Mouse (Mus musculus) liver, adult 2 months (tissue): ENCODE measurements around the gene Olfr270.

Experiments
- CTCF ChIP-seq: fragments of 200-500 bp; IDR thresholded peaks from 2 replicates; pipeline ENCODE4 v1.5.1; 2011; ENCODE audit warnings: low read depth, low read length, control low read depth
- POLR2A ChIP-seq: fragments of 200-500 bp; IDR thresholded peaks from 2 replicates; pipeline ENCODE4 v1.6.1; 2011; ENCODE audit warnings: low read length, control low read depth; ENCODE audit not compliant: insufficient read depth; ENCODE audit errors: extremely low read depth

DNA sequence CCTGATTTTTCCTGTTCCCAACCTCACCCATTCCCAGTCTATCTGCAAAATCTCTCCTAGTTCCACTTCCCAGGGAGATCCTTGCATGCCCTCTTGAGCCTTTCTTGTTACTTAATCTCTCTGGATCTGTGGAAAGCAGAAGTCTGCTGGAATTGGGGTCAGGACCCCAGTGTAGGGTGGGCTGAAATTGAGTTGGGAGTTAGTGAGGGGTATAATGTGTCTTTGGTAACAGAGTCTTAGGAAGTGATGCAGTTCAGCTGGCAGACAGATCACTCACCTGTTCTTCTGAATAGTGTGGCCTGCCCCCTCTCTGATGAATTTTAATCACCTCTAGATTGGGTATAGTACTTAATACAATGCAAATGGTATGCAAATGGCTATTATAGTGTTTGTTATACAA is 17.7 kb upstream of the Olfr270 start:
- TF ChIP-seq CTCF (no peak), POLR2A (no peak)
